Mouse (Mus musculus): Measurements from ENCODE around the gene Nedd8. TPM values are rescaled to one million over a fixed set of nuclear protein-coding genes. Genes with fewer than 3 reads are reported as not detected.

Gene Nedd8
- polyA plus RNA-seq, 1 experiment from 2014 or later, result 577 TPM

- Histone ChIP-seq H3K27ac (no peak overlapping the region), H3K4me2 (no peak overlapping the region), H3K4me1 (peaks cover 4% of the 10 kb centered on the region; the same call in 1 of the 2 replicates), H3K27me3 (no peaks in the 10 kb centered on the region), H3K9me3 (no peaks in the 10 kb centered on the region), H3K9ac (no peak overlapping the region), H3K4me3 (replicated peaks) (no peak overlapping the region), H3K36me3 (replicated peaks) (peaks cover 99% of the 10 kb centered on the region)
- ATAC-seq (ENCODE audit: low FRiP score), result no peak
- WGBS, result 59% methylated on average over 5 of the region's 5 CpGs
Measured at GRCm38 (mm10) chr14:55629312-55629711, 42.6 kb downstream of the Nedd8 start.

- H3K4me1 ChIP-seq, result no peaks in the 10 kb centered on the region
- H3K4me3 ChIP-seq (replicated peaks), result no peak overlapping the region
- no peak for ATAC-seq (ENCODE audit: low FRiP score)
- H3K36me3 ChIP-seq (replicated peaks), result peaks cover 94% of the 10 kb centered on the region
- no peak overlapping the region for H3K9ac ChIP-seq
- H3K9me3 ChIP-seq, result no peaks in the 10 kb centered on the region
- H3K4me2 ChIP-seq, result no peak overlapping the region
- 93% methylated on average over 27 of the region's 27 CpGs for WGBS
- no peak overlapping the region for H3K27ac ChIP-seq
- no peaks in the 10 kb centered on the region for H3K27me3 ChIP-seq
Measured at GRCm38 (mm10) chr14:55628077-55628827, 43.7 kb downstream of the Nedd8 start.

- Histone ChIP-seq H3K9me3 (no peaks in the 10 kb centered on the region), H3K27me3 (0 out of 2 replicates have a peak, but pooled peaks cover 2% of the 10 kb centered on the region), H3K4me1 (0 out of 2 replicates have a peak, but pooled peaks cover 2% of the 10 kb centered on the region), H3K4me3 (replicated peaks) (peak overlapping the region; percentile 19), H3K27ac (no peak overlapping the region), H3K9ac (0 out of 2 replicates have a peak overlapping the region, but pooled peaks have one; percentile 18), H3K4me2 (peak overlapping the region; percentile 35), H3K36me3 (replicated peaks) (no peaks in the 10 kb centered on the region)
- WGBS, result 59% methylated on average over 22 of the region's 22 CpGs
- no peak for ATAC-seq (ENCODE audit: low FRiP score)
Measured at GRCm38 (mm10) chr14:55618486-55619195, 53.3 kb downstream of the Nedd8 start.

- peak; percentile 72 for ATAC-seq (ENCODE audit: low FRiP score)
- WGBS, result 29% methylated on average over 21 of the region's 21 CpGs
- Histone ChIP-seq H3K9ac (0 out of 2 replicates have a peak within 1 kb of the TSS, but pooled peaks have one; percentile 18), H3K4me1 (0 out of 2 replicates have a peak, but pooled peaks cover 2% of the 10 kb centered on the region), H3K36me3 (replicated peaks) (no peaks in the 10 kb centered on the region), H3K4me2 (peak within 1 kb of the TSS; percentile 35), H3K4me3 (replicated peaks) (peak within 1 kb of the TSS; percentile 19), H3K9me3 (no peaks in the 10 kb centered on the region), H3K27ac (no peak within 1 kb of the TSS), H3K27me3 (0 out of 2 replicates have a peak, but pooled peaks cover 2% of the 10 kb centered on the region)
Measured at GRCm38 (mm10) chr14:55617822-55618221, 54.1 kb downstream of the Nedd8 start, which contains the start of gene Rec8. TSS of gene Rec8 (plus strand) at chr14:55618037.

- Histone ChIP-seq H3K27me3 (0 out of 2 replicates have a peak, but pooled peaks cover 2% of the 10 kb centered on the region), H3K4me2 (no peak overlapping the region), H3K4me1 (0 out of 2 replicates have a peak, but pooled peaks cover 2% of the 10 kb centered on the region), H3K9me3 (no peaks in the 10 kb centered on the region), H3K36me3 (replicated peaks) (no peaks in the 10 kb centered on the region), H3K4me3 (replicated peaks) (no peak overlapping the region), H3K27ac (no peak overlapping the region), H3K9ac (no peak overlapping the region)
- no peak for ATAC-seq (ENCODE audit: low FRiP score)
- WGBS, result 89% methylated on average over 2 of the region's 2 CpGs
Measured at GRCm38 (mm10) chr14:55616844-55617243, 55.1 kb downstream of the Nedd8 start.

GRCm38 (mm10) chr14:55615876-55616275 lies 56.0 kb downstream of the Nedd8 start:
- Histone ChIP-seq H3K4me1 (0 out of 2 replicates have a peak, but pooled peaks cover 2% of the 10 kb centered on the region), H3K4me2 (no peak overlapping the region), H3K27ac (no peak overlapping the region), H3K4me3 (replicated peaks) (no peak overlapping the region), H3K9me3 (no peaks in the 10 kb centered on the region), H3K27me3 (0 out of 2 replicates have a peak, but pooled peaks cover 2% of the 10 kb centered on the region), H3K36me3 (replicated peaks) (no peaks in the 10 kb centered on the region), H3K9ac (no peak overlapping the region)
- 50% methylated on average over 2 of the region's 2 CpGs for WGBS
- ATAC-seq (ENCODE audit: low FRiP score), result no peak

GRCm38 (mm10) chr14:55614565-55615178 lies 57.3 kb downstream of the Nedd8 start:
- H3K4me1 ChIP-seq, result 0 out of 2 replicates have a peak, but pooled peaks cover 2% of the 10 kb centered on the region

GRCm38 (mm10) chr14:55613346-55613745 lies 58.6 kb downstream of the Nedd8 start:
- Histone ChIP-seq H3K4me1 (no peaks in the 10 kb centered on the region), H3K36me3 (replicated peaks) (peaks cover 16% of the 10 kb centered on the region), H3K9ac (no peak overlapping the region), H3K9me3 (no peaks in the 10 kb centered on the region), H3K27ac (no peak overlapping the region), H3K4me3 (replicated peaks) (no peak overlapping the region), H3K4me2 (no peak overlapping the region), H3K27me3 (0 out of 2 replicates have a peak, but pooled peaks cover 2% of the 10 kb centered on the region)
- no peak for ATAC-seq (ENCODE audit: low FRiP score)
- WGBS, result 74% methylated on average over 6 of the region's 6 CpGs

More at GRCm38 (mm10) chr14:55614565-55615178, 57.3 kb downstream of the Nedd8 start:
- peaks cover 3% of the 10 kb centered on the region; the same call in 1 of the 2 replicates for H3K36me3 ChIP-seq (replicated peaks)
- H3K27me3 ChIP-seq, result 0 out of 2 replicates have a peak, but pooled peaks cover 2% of the 10 kb centered on the region
- no peak overlapping the region for H3K4me2 ChIP-seq
- H3K4me3 ChIP-seq (replicated peaks), result no peak overlapping the region
- H3K9ac ChIP-seq, result no peak overlapping the region
- 86% methylated on average over 7 of the region's 7 CpGs for WGBS
- no peak for ATAC-seq (ENCODE audit: low FRiP score)
- H3K9me3 ChIP-seq, result no peaks in the 10 kb centered on the region
- no peak overlapping the region for H3K27ac ChIP-seq

Other genes starting within 250 kb of the Nedd8 start
- gene Dhrs4, start 193.4 kb downstream of the Nedd8 start, polyA plus RNA-seq (2016; fragmentation: Nextera tagmentation; extraction: Ambion mirVana), result 52.5 and 59.9 TPM in 2 replicates
- 17.8 and 18.6 TPM in 2 replicates for gene Carmil3, start 181.5 kb downstream of the Nedd8 start, polyA plus RNA-seq (2016; fragmentation: Nextera tagmentation; extraction: Ambion mirVana)
- gene Cpne6, start 161.7 kb downstream of the Nedd8 start, polyA plus RNA-seq (2016; fragmentation: Nextera tagmentation; extraction: Ambion mirVana), result 0.55 and 0.90 TPM in 2 replicates
- gene Nrl, start 147.1 kb downstream of the Nedd8 start, polyA plus RNA-seq (2016; fragmentation: Nextera tagmentation; extraction: Ambion mirVana), result not detected in 2 replicates
- 19.0 and 19.8 TPM in 2 replicates for gene Pck2, start 131.9 kb downstream of the Nedd8 start, polyA plus RNA-seq (2016; fragmentation: Nextera tagmentation; extraction: Ambion mirVana)
- 103 and 105 TPM in 2 replicates for gene Dcaf11, start 112.1 kb downstream of the Nedd8 start, polyA plus RNA-seq (2016; fragmentation: Nextera tagmentation; extraction: Ambion mirVana)
- gene A730061H03Rik, start 111.7 kb downstream of the Nedd8 start, polyA plus RNA-seq (2016; fragmentation: Nextera tagmentation; extraction: Ambion mirVana), result 0.64 TPM in 1 of 2 replicates, not detected in the other
- 0.20 TPM in 1 of 2 replicates, not detected in the other for gene Fitm1, start 96.5 kb downstream of the Nedd8 start, polyA plus RNA-seq (2016; fragmentation: Nextera tagmentation; extraction: Ambion mirVana)
- gene Psme1, start 94.0 kb downstream of the Nedd8 start, polyA plus RNA-seq (2016; fragmentation: Nextera tagmentation; extraction: Ambion mirVana), result 117 and 119 TPM in 2 replicates
- gene Emc9, start 86.8 kb downstream of the Nedd8 start, polyA plus RNA-seq (2016; fragmentation: Nextera tagmentation; extraction: Ambion mirVana), result 3.7 and 6.0 TPM in 2 replicates
- gene Psme2, start 81.0 kb downstream of the Nedd8 start, polyA plus RNA-seq (2016; fragmentation: Nextera tagmentation; extraction: Ambion mirVana), result 199 and 201 TPM in 2 replicates
- 18.2 and 20.8 TPM in 2 replicates for gene Rnf31, start 80.4 kb downstream of the Nedd8 start, polyA plus RNA-seq (2016; fragmentation: Nextera tagmentation; extraction: Ambion mirVana)
- gene Irf9, start 68.6 kb downstream of the Nedd8 start, polyA plus RNA-seq (2016; fragmentation: Nextera tagmentation; extraction: Ambion mirVana), result 9.8 and 10.3 TPM in 2 replicates
- gene Rec8, start 54.1 kb downstream of the Nedd8 start, polyA plus RNA-seq (2016; fragmentation: Nextera tagmentation; extraction: Ambion mirVana), result 7.2 and 8.5 TPM in 2 replicates
- 68.5 and 68.6 TPM in 2 replicates for gene Ipo4, start 36.2 kb downstream of the Nedd8 start, polyA plus RNA-seq (2016; fragmentation: Nextera tagmentation; extraction: Ambion mirVana)
- 4.0 and 5.6 TPM in 2 replicates for gene Gm49378, start 34.2 kb downstream of the Nedd8 start, polyA plus RNA-seq (2016; fragmentation: Nextera tagmentation; extraction: Ambion mirVana)
- 68.7 and 73.4 TPM in 2 replicates for gene Tm9sf1, start 28.3 kb downstream of the Nedd8 start, polyA plus RNA-seq (2016; fragmentation: Nextera tagmentation; extraction: Ambion mirVana)
- gene Tssk4, start 21.9 kb downstream of the Nedd8 start, polyA plus RNA-seq (2016; fragmentation: Nextera tagmentation; extraction: Ambion mirVana), result 0.65 and 0.68 TPM in 2 replicates
- gene Mdp1, start 11.6 kb downstream of the Nedd8 start, polyA plus RNA-seq (2016; fragmentation: Nextera tagmentation; extraction: Ambion mirVana), result 60.5 and 64.5 TPM in 2 replicates
- 59.3 and 63.5 TPM in 2 replicates for gene Gmpr2, start 183 bp downstream of the Nedd8 start, polyA plus RNA-seq (2016; fragmentation: Nextera tagmentation; extraction: Ambion mirVana)
- gene Tinf2, start 9.7 kb upstream of the Nedd8 start, polyA plus RNA-seq (2016; fragmentation: Nextera tagmentation; extraction: Ambion mirVana), result 61.6 and 68.2 TPM in 2 replicates
- 0.55 and 0.58 TPM in 2 replicates for gene Tgm1, start 41.8 kb upstream of the Nedd8 start, polyA plus RNA-seq (2016; fragmentation: Nextera tagmentation; extraction: Ambion mirVana)
- gene Rabggta, start 50.1 kb upstream of the Nedd8 start, polyA plus RNA-seq (2016; fragmentation: Nextera tagmentation; extraction: Ambion mirVana), result 32.1 and 34.0 TPM in 2 replicates
- 68.8 and 74.1 TPM in 2 replicates for gene Dhrs1, start 73.6 kb upstream of the Nedd8 start, polyA plus RNA-seq (2016; fragmentation: Nextera tagmentation; extraction: Ambion mirVana)
- gene Nop9, start 73.6 kb upstream of the Nedd8 start, polyA plus RNA-seq (2016; fragmentation: Nextera tagmentation; extraction: Ambion mirVana), result 47.9 and 52.0 TPM in 2 replicates
- gene Cideb, start 86.3 kb upstream of the Nedd8 start, polyA plus RNA-seq (2016; fragmentation: Nextera tagmentation; extraction: Ambion mirVana), result 0.40 TPM in 1 of 2 replicates, not detected in the other
- gene Ltb4r2, start 89.3 kb upstream of the Nedd8 start, polyA plus RNA-seq (2016; fragmentation: Nextera tagmentation; extraction: Ambion mirVana), result 0.20 and 0.41 TPM in 2 replicates
- gene Ltb4r1, start 93.8 kb upstream of the Nedd8 start, polyA plus RNA-seq (2016; fragmentation: Nextera tagmentation; extraction: Ambion mirVana), result 0.13 and 0.19 TPM in 2 replicates
- 5.5 and 6.0 TPM in 2 replicates for gene Adcy4, start 112.0 kb upstream of the Nedd8 start, polyA plus RNA-seq (2016; fragmentation: Nextera tagmentation; extraction: Ambion mirVana)
- 5.1 and 5.9 TPM in 2 replicates for gene Ripk3, start 116.7 kb upstream of the Nedd8 start, polyA plus RNA-seq (2016; fragmentation: Nextera tagmentation; extraction: Ambion mirVana)
- gene Nfatc4, start 151.0 kb upstream of the Nedd8 start, polyA plus RNA-seq (2016; fragmentation: Nextera tagmentation; extraction: Ambion mirVana), result 25.4 and 35.6 TPM in 2 replicates
- gene Nynrin, start 181.9 kb upstream of the Nedd8 start, polyA plus RNA-seq (2016; fragmentation: Nextera tagmentation; extraction: Ambion mirVana), result 23.9 and 26.9 TPM in 2 replicates
- 0.04 and 0.27 TPM in 2 replicates for gene Cbln3, start 212.3 kb upstream of the Nedd8 start, polyA plus RNA-seq (2016; fragmentation: Nextera tagmentation; extraction: Ambion mirVana)
- 18.9 and 21.2 TPM in 2 replicates for gene Khnyn, start 212.8 kb upstream of the Nedd8 start, polyA plus RNA-seq (2016; fragmentation: Nextera tagmentation; extraction: Ambion mirVana)
- gene Sdr39u1, start 228.2 kb upstream of the Nedd8 start, polyA plus RNA-seq (2016; fragmentation: Nextera tagmentation; extraction: Ambion mirVana), result 42.6 and 51.0 TPM in 2 replicates